ENCODE assay signal across 8 mouse cellular contexts in genomic region chr4:130307851-130308230, GRCm38 (mm10). TPM values are rescaled to one million over a fixed set of nuclear protein-coding genes. Genes with fewer than 3 reads are reported as not detected.
A peak's percentile ranks its signal among the peaks of the same experiment; 100 is the strongest.
DNase-seq lines count a peak whose midpoint lies in the region; ATAC-seq and TF ChIP-seq lines count a peak whose summit lies in the region.

No protein-coding gene starts in this region.

- no peak overlapping the region for H3K9ac ChIP-seq in embryonic facial prominence, embryonic 15.5 days
- H3K9ac ChIP-seq in heart, embryonic 16.5 days (ENCODE audit: low read length), result peak overlapping the region; percentile 92
- peak overlapping the region; percentile 49; the same call in 1 of the 2 replicates for H3K9ac ChIP-seq in kidney, postnatal 0 days (ENCODE audit: low read depth, low read length)
- 0 out of 2 replicates have a peak overlapping the region, but pooled peaks have one; percentile 26 for H3K9ac ChIP-seq in lung, embryonic 15.5 days

- H3K27me3 ChIP-seq in thymus, adult 2 months (ENCODE audit: control insufficient read depth, insufficient read depth, low read length), result peaks cover 17% of the 10 kb centered on the region
- peaks cover 46% of the 10 kb centered on the region for H3K27me3 ChIP-seq in embryonic facial prominence, embryonic 15.5 days
- H3K27me3 ChIP-seq in heart, embryonic 16.5 days (ENCODE audit: control insufficient read depth, insufficient read depth, low read length), result 0 out of 2 replicates have a peak, but pooled peaks cover 3% of the 10 kb centered on the region
- peaks cover 3% of the 10 kb centered on the region; the same call in 1 of the 2 replicates for H3K27me3 ChIP-seq in kidney, postnatal 0 days (ENCODE audit: insufficient read depth, low read length)
- peaks cover 43% of the 10 kb centered on the region for H3K27me3 ChIP-seq in lung, embryonic 15.5 days

- H3K36me3 ChIP-seq in thymus, adult 2 months (ENCODE audit: control insufficient read depth, insufficient read depth, low read length), result no peaks in the 10 kb centered on the region
- no peaks in the 10 kb centered on the region for H3K36me3 ChIP-seq in embryonic facial prominence, embryonic 15.5 days
- peaks cover 6% of the 10 kb centered on the region; the same call in 1 of the 2 replicates for H3K36me3 ChIP-seq in heart, embryonic 16.5 days (ENCODE audit: control insufficient read depth, insufficient read depth)
- H3K36me3 ChIP-seq in kidney, postnatal 0 days (ENCODE audit: insufficient read depth, low read length), result no peaks in the 10 kb centered on the region
- H3K36me3 ChIP-seq in lung, embryonic 15.5 days, result no peaks in the 10 kb centered on the region

- peaks cover 13% of the 10 kb centered on the region for H3K4me1 ChIP-seq in thymus, adult 2 months (replicated peaks; ENCODE audit: control insufficient read depth, insufficient read depth, low read length)
- peaks cover 17% of the 10 kb centered on the region for H3K4me1 ChIP-seq in embryonic facial prominence, embryonic 15.5 days
- peaks cover 30% of the 10 kb centered on the region for H3K4me1 ChIP-seq in heart, embryonic 16.5 days (ENCODE audit: control insufficient read depth, insufficient read depth, low read length)
- H3K4me1 ChIP-seq in kidney, postnatal 0 days (replicated peaks; ENCODE audit: insufficient read depth, low read length), result peaks cover 7% of the 10 kb centered on the region
- peaks cover 17% of the 10 kb centered on the region for H3K4me1 ChIP-seq in lung, embryonic 15.5 days
- peaks cover 31% of the 10 kb centered on the region for H3K4me1 ChIP-seq in olfactory bulb, adult 2 months (ENCODE audit: control insufficient read depth, insufficient read depth, low read length)

- H3K9me3 ChIP-seq in embryonic facial prominence, embryonic 15.5 days (replicated peaks), result no peaks in the 10 kb centered on the region
- H3K9me3 ChIP-seq in heart, embryonic 16.5 days (replicated peaks; ENCODE audit: control insufficient read depth, low read length), result no peaks in the 10 kb centered on the region
- no peaks in the 10 kb centered on the region for H3K9me3 ChIP-seq in kidney, postnatal 0 days (replicated peaks; ENCODE audit: low read length)
- H3K9me3 ChIP-seq in lung, embryonic 15.5 days, result no peaks in the 10 kb centered on the region

- no peak for TF ChIP-seq POLR2A in thymus, adult 2 months (IDR thresholded peaks at IDR 0.05; ENCODE audit: control insufficient read depth, extremely low read depth, insufficient read depth, low read length, poor library complexity)
- no peak for TF ChIP-seq POLR2A in olfactory bulb, adult 2 months (IDR thresholded peaks at IDR 0.05; ENCODE audit: insufficient read depth, low read depth, low read length)

- WGBS in thymus, adult 2 months, result 2% methylated on average over 23 of the region's 23 CpGs
- under 1% methylated on average over 23 of the region's 23 CpGs for WGBS in embryonic facial prominence, embryonic 15.5 days
- WGBS in heart, embryonic 16.5 days, result under 1% methylated on average over 23 of the region's 23 CpGs
- WGBS in kidney, postnatal 0 days, result under 1% methylated on average over 23 of the region's 23 CpGs
- 2% methylated on average over 23 of the region's 23 CpGs for WGBS in lung, embryonic 15.5 days
- 2% methylated on average over 23 of the region's 23 CpGs for WGBS in olfactory bulb, adult 2 months

- peak overlapping the region; percentile 92 for H3K4me2 ChIP-seq in embryonic facial prominence, embryonic 15.5 days (replicated peaks)
- peak overlapping the region; percentile 67 for H3K4me2 ChIP-seq in heart, embryonic 16.5 days (ENCODE audit: low read depth, low read length)
- peak overlapping the region; percentile 95 for H3K4me2 ChIP-seq in kidney, postnatal 0 days (ENCODE audit: low read length)
- peak overlapping the region; percentile 97 for H3K4me2 ChIP-seq in lung, embryonic 15.5 days

- H3K4me3 ChIP-seq in thymus, adult 2 months (ENCODE audit: control insufficient read depth, insufficient read depth, low read length), result peak overlapping the region; percentile 26; the same call in 1 of the 2 replicates
- H3K4me3 ChIP-seq in embryonic facial prominence, embryonic 15.5 days (replicated peaks), result peak overlapping the region; percentile 50
- peak overlapping the region; percentile 80 for H3K4me3 ChIP-seq in heart, embryonic 16.5 days (ENCODE audit: low read length)
- H3K4me3 ChIP-seq in kidney, postnatal 0 days (replicated peaks; ENCODE audit: low read depth, low read length), result peak overlapping the region; percentile 47
- peak overlapping the region; percentile 49 for H3K4me3 ChIP-seq in lung, embryonic 15.5 days
- H3K4me3 ChIP-seq in olfactory bulb, adult 2 months (ENCODE audit: insufficient read depth, low read depth, low read length), result peak overlapping the region; percentile 69

- H3K27ac ChIP-seq in thymus, adult 2 months (ENCODE audit: control insufficient read depth, insufficient read depth, low read length), result no peak overlapping the region
- no peak overlapping the region for H3K27ac ChIP-seq in embryonic facial prominence, embryonic 15.5 days (replicated peaks)
- H3K27ac ChIP-seq in heart, embryonic 16.5 days (ENCODE audit: low read length), result peak overlapping the region; percentile 87
- H3K27ac ChIP-seq in kidney, postnatal 0 days, result peak overlapping the region; percentile 83
- H3K27ac ChIP-seq in lung, embryonic 15.5 days, result no peak overlapping the region
- peak overlapping the region; percentile 76 for H3K27ac ChIP-seq in olfactory bulb, adult 2 months (ENCODE audit: insufficient read depth, low read depth, low read length)

- TF ChIP-seq CTCF in thymus, adult 2 months (IDR thresholded peaks at IDR 0.05; ENCODE audit: borderline replicate concordance, control insufficient read depth, extremely low read depth, insufficient read depth, low read length, poor library complexity), result no peak
- no peak; the same call in 1 of the 2 replicates for TF ChIP-seq CTCF in kidney, postnatal 0 days (IDR thresholded peaks at IDR 0.05; ENCODE audit: low read depth)
- no peak; the same call in 1 of the 2 replicates for TF ChIP-seq CTCF in olfactory bulb, adult 2 months (IDR thresholded peaks at IDR 0.05; ENCODE audit: insufficient read depth, low read depth, low read length)

- ATAC-seq in embryonic facial prominence, embryonic 15.5 days (ENCODE audit: insufficient number of reproducible peaks, low FRiP score, low TSS enrichment, low read depth), result no peak
- ATAC-seq in heart, embryonic 16.5 days (replicated peaks; ENCODE audit: extremely low read depth, insufficient read depth, low FRiP score), result peak; percentile 71
- peak; percentile 87 for ATAC-seq in kidney, postnatal 0 days (replicated peaks; ENCODE audit: low FRiP score, low read depth)
- peak; percentile 32; the same call in 1 of the 2 replicates for ATAC-seq in lung, embryonic 15.5 days (ENCODE audit: borderline replicate concordance, extremely low read depth, low FRiP score, low TSS enrichment)

- no peak for DNase-seq in thymus, adult 2 months
- no peak for DNase-seq in thymus, postnatal 0 days (ENCODE audit: low spot score)
- DNase-seq in kidney, postnatal 0 days (ENCODE audit: low spot score), result peak; percentile 79
- no peak for DNase-seq in thymus, postnatal 10 days (ENCODE audit: low spot score in 2 of 2)

RNA-seq across cellular contexts. Expression of gene Fabp3, which starts 0.6 kb away (rescaled TPM):
- polyA plus RNA-seq in thymus, adult 2 months (2012; rRNA removed), result 18.3 and 222 TPM in 2 replicates
- polyA plus RNA-seq in thymus, postnatal 0 days (2015; fragmentation: Nextera tagmentation; extraction: Ambion mirVana), result 2.9 and 3.1 TPM in 2 replicates
- polyA plus RNA-seq in embryonic facial prominence, embryonic 15.5 days (2015; fragmentation: Nextera tagmentation; extraction: Ambion mirVana), result 40.7 and 46.9 TPM in 2 replicates
- 1,916 and 1,999 TPM in 2 replicates for polyA plus RNA-seq in heart, embryonic 16.5 days (2015; fragmentation: Nextera tagmentation; extraction: Ambion mirVana)
- 542 and 545 TPM in 2 replicates for polyA plus RNA-seq in kidney, postnatal 0 days (2015; fragmentation: Nextera tagmentation; extraction: Ambion mirVana)
- polyA plus RNA-seq in lung, embryonic 15.5 days (2015; fragmentation: Nextera tagmentation; extraction: Ambion mirVana), result 39.5 and 51.4 TPM in 2 replicates
- polyA plus RNA-seq in olfactory bulb, adult 2 months (2012; ENCODE audit: insufficient read depth, insufficient read length, low replicate concordance, missing spikeins), result not detected in 2 replicates

RNA-seq across cellular contexts. Expression of gene Gm10570, which starts 0.6 kb away (rescaled TPM):
- 0.46 TPM in 1 of 2 replicates, not detected in the other for polyA plus RNA-seq in thymus, adult 2 months (2012; rRNA removed)
- polyA plus RNA-seq in thymus, postnatal 0 days (2015; fragmentation: Nextera tagmentation; extraction: Ambion mirVana), result not detected in 2 replicates
- 0.36 TPM in 1 of 2 replicates, not detected in the other for polyA plus RNA-seq in embryonic facial prominence, embryonic 15.5 days (2015; fragmentation: Nextera tagmentation; extraction: Ambion mirVana)
- 1.1 and 1.4 TPM in 2 replicates for polyA plus RNA-seq in heart, embryonic 16.5 days (2015; fragmentation: Nextera tagmentation; extraction: Ambion mirVana)
- 0.69 and 1.2 TPM in 2 replicates for polyA plus RNA-seq in kidney, postnatal 0 days (2015; fragmentation: Nextera tagmentation; extraction: Ambion mirVana)
- 0.47 TPM in 1 of 2 replicates, not detected in the other for polyA plus RNA-seq in lung, embryonic 15.5 days (2015; fragmentation: Nextera tagmentation; extraction: Ambion mirVana)
- not detected in 2 replicates for polyA plus RNA-seq in olfactory bulb, adult 2 months (2012; ENCODE audit: insufficient read depth, insufficient read length, low replicate concordance, missing spikeins)

RNA-seq across cellular contexts. Expression of gene Serinc2, which starts 28.8 kb away (rescaled TPM):
- polyA plus RNA-seq in thymus, adult 2 months (2012; rRNA removed), result 13.3 and 16.5 TPM in 2 replicates
- 8.3 and 9.4 TPM in 2 replicates for polyA plus RNA-seq in thymus, postnatal 0 days (2015; fragmentation: Nextera tagmentation; extraction: Ambion mirVana)
- polyA plus RNA-seq in embryonic facial prominence, embryonic 15.5 days (2015; fragmentation: Nextera tagmentation; extraction: Ambion mirVana), result 108 and 110 TPM in 2 replicates
- polyA plus RNA-seq in heart, embryonic 16.5 days (2015; fragmentation: Nextera tagmentation; extraction: Ambion mirVana), result 5.4 and 6.4 TPM in 2 replicates
- polyA plus RNA-seq in kidney, postnatal 0 days (2015; fragmentation: Nextera tagmentation; extraction: Ambion mirVana), result 52.6 and 58.0 TPM in 2 replicates
- 19.0 and 20.0 TPM in 2 replicates for polyA plus RNA-seq in lung, embryonic 15.5 days (2015; fragmentation: Nextera tagmentation; extraction: Ambion mirVana)
- polyA plus RNA-seq in olfactory bulb, adult 2 months (2012; ENCODE audit: insufficient read depth, insufficient read length, low replicate concordance, missing spikeins), result not detected in 2 replicates

RNA-seq across cellular contexts. Expression of gene Zcchc17, which starts 51.9 kb away (rescaled TPM):
- polyA plus RNA-seq in thymus, adult 2 months (2012; rRNA removed), result 34.3 and 36.8 TPM in 2 replicates
- 96.6 and 104 TPM in 2 replicates for polyA plus RNA-seq in thymus, postnatal 0 days (2015; fragmentation: Nextera tagmentation; extraction: Ambion mirVana)
- polyA plus RNA-seq in embryonic facial prominence, embryonic 15.5 days (2015; fragmentation: Nextera tagmentation; extraction: Ambion mirVana), result 69.1 and 71.4 TPM in 2 replicates
- polyA plus RNA-seq in heart, embryonic 16.5 days (2015; fragmentation: Nextera tagmentation; extraction: Ambion mirVana), result 44.1 and 48.7 TPM in 2 replicates
- 68.0 and 71.4 TPM in 2 replicates for polyA plus RNA-seq in kidney, postnatal 0 days (2015; fragmentation: Nextera tagmentation; extraction: Ambion mirVana)
- polyA plus RNA-seq in lung, embryonic 15.5 days (2015; fragmentation: Nextera tagmentation; extraction: Ambion mirVana), result 64.4 and 71.3 TPM in 2 replicates
- polyA plus RNA-seq in olfactory bulb, adult 2 months (2012; ENCODE audit: insufficient read depth, insufficient read length, low replicate concordance, missing spikeins), result not detected in 2 replicates

RNA-seq across cellular contexts. Expression of gene Snrnp40, which starts 52.1 kb away (rescaled TPM):
- polyA plus RNA-seq in thymus, adult 2 months (2012; rRNA removed), result 78.4 and 83.6 TPM in 2 replicates
- 152 and 156 TPM in 2 replicates for polyA plus RNA-seq in thymus, postnatal 0 days (2015; fragmentation: Nextera tagmentation; extraction: Ambion mirVana)
- 132 and 134 TPM in 2 replicates for polyA plus RNA-seq in embryonic facial prominence, embryonic 15.5 days (2015; fragmentation: Nextera tagmentation; extraction: Ambion mirVana)
- polyA plus RNA-seq in heart, embryonic 16.5 days (2015; fragmentation: Nextera tagmentation; extraction: Ambion mirVana), result 71.4 and 73.1 TPM in 2 replicates
- 108 and 116 TPM in 2 replicates for polyA plus RNA-seq in kidney, postnatal 0 days (2015; fragmentation: Nextera tagmentation; extraction: Ambion mirVana)
- 172 and 183 TPM in 2 replicates for polyA plus RNA-seq in lung, embryonic 15.5 days (2015; fragmentation: Nextera tagmentation; extraction: Ambion mirVana)
- polyA plus RNA-seq in olfactory bulb, adult 2 months (2012; ENCODE audit: insufficient read depth, insufficient read length, low replicate concordance, missing spikeins), result not detected in 2 replicates

Comparison
In these comparisons a context has a peak if more than half of its experiments do, and no peak if none do; other contexts are left out.
1. H3K27ac ChIP-seq: peak in heart, embryonic 16.5 days (single experiment), kidney, postnatal 0 days (single experiment) and olfactory bulb, adult 2 months (single experiment); none in thymus, adult 2 months (single experiment), embryonic facial prominence, embryonic 15.5 days (single experiment) and lung, embryonic 15.5 days (single experiment).
2. H3K4me3 ChIP-seq: peak in every context shown above with its lines; median percentile 80 in heart, embryonic 16.5 days; 69 in olfactory bulb, adult 2 months; 50 in embryonic facial prominence, embryonic 15.5 days; 49 in lung, embryonic 15.5 days; 47 in kidney, postnatal 0 days; 26 in thymus, adult 2 months.
3. Peak in every context shown above with its lines, with median percentiles within 50 percentile points of each other: H3K4me2 ChIP-seq.